Mouse (Mus musculus): ENCODE measurements at regions not wholly inside any gene's neighbourhood (a gene's known extent, or its start where the extent isn't known, plus 50 kb on each side); places are given as distances from the start of the nearest gene placed in this dataset.

GRCm38 (mm10) chr2:101295678-101296368 is 328.7 kb upstream of the Rag2 start:
- no peak for TF ChIP-seq CTCF (IDR thresholded peaks at IDR 0.05; ENCODE audit: low read depth)
- TF ChIP-seq EP300 (IDR thresholded peaks at IDR 0.05; ENCODE audit: low read depth), result no peak

All from liver, postnatal 0 days (tissue).